23 mouse cellular contexts compared by ENCODE assay signal in the genomic region with DNA sequence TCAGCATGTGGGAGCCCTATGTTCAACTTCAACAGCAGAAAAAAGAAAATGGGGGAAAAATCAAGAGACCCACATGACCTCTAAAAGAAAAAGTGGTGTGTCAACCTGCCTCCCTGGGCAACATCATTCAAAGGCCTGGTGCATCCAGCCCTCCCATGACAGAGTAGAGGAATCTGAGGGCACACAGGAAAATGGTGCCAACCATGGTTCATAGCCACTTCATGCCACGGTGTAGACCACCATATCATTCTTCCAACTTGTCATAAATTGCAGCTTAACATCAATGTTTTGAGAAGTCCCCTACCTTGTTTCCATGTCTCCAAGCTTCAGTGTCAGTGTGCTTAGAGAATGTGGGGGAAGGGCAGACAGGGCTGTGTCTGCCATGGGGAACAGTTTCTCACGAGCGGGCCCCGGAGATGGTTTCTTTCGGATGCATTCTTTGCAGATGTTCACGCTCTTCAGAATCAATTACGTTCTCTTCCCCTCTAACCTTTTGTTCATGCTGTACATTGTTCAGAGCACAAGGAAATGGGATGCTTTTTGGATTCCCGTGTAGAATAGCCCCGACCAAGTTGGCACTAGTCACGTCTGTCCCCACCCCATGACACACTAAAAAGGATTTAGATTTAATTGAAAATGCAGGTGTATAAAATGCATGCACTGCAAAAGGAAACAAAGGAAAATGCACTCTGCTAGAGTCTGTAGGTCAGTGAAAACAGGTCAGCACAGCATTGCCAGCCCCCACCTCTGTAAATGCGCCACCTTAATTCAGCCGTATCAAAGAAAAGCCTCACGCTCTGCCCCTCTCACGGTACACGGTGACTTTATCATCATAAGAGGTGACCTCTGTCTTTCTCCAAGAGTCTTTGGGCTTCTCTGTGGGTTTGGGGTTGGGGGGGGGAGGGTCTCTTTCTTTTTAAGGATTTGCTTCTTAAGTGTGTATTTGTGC. TPM values are rescaled to one million over a fixed set of nuclear protein-coding genes. Genes with fewer than 3 reads are reported as not detected.
DNase-seq lines count a peak whose midpoint lies in the region; ATAC-seq and TF ChIP-seq lines count a peak whose summit lies in the region.
"Had no signal": no experiment of that assay in that cellular context is flagged by ENCODE, and none has a peak within 500 bp of the region (broad histone marks: within the 10 kb centered on the region; RNA-seq: fewer than 3 reads in every experiment).

No protein-coding gene starts in this region.

- no peak overlapping the region for H3K4me3 ChIP-seq in forebrain, embryonic 14.5 days (ENCODE audit: low read depth, low read length)
- no peak overlapping the region for H3K4me3 ChIP-seq in forebrain, embryonic 12.5 days (replicated peaks)
- H3K4me3 ChIP-seq in hindbrain, embryonic 13.5 days: no peak overlapping the region
- no peak overlapping the region for H3K4me3 ChIP-seq in midbrain, embryonic 12.5 days
- no peak overlapping the region for H3K4me3 ChIP-seq in forebrain, postnatal 0 days (ENCODE audit: low read depth, low read length)
- H3K4me3 ChIP-seq: embryonic facial prominence, embryonic 15.5 days; heart, embryonic 15.5 days; limb, embryonic 10.5 days; liver, embryonic 15.5 days; lung, embryonic 15.5 days; neural tube, embryonic 15.5 days had no signal

- DNase-seq in forebrain, embryonic 14.5 days (ENCODE audit: low spot score): no peak
- DNase-seq in retina, embryonic 14.5 days (ENCODE audit: low spot score): peak; percentile 65
- no peak for DNase-seq in adrenal gland, postnatal 10 days
- DNase-seq in ovary, postnatal 14 days (ENCODE audit: low spot score): no peak
- DNase-seq in forebrain, postnatal 0 days: no peak
- DNase-seq: adrenal gland, postnatal 25 days; cerebellum, adult 9-11 months; gastrocnemius, postnatal 36 days; heart, postnatal 36 days; kidney, adult 8-10 months; kidney, postnatal 10 days; liver; lung, postnatal 4 days; right cerebral cortex, postnatal 25 days had no signal

- H3K9me3 ChIP-seq in forebrain, embryonic 14.5 days (replicated peaks; ENCODE audit: control insufficient read depth, low read length): no peaks in the 10 kb centered on the region
- no peaks in the 10 kb centered on the region for H3K9me3 ChIP-seq in forebrain, embryonic 12.5 days
- no peaks in the 10 kb centered on the region for H3K9me3 ChIP-seq in hindbrain, embryonic 13.5 days
- H3K9me3 ChIP-seq in midbrain, embryonic 12.5 days: no peaks in the 10 kb centered on the region
- no peaks in the 10 kb centered on the region for H3K9me3 ChIP-seq in forebrain, postnatal 0 days (ENCODE audit: low read length)
- H3K9me3 ChIP-seq: embryonic facial prominence, embryonic 15.5 days; heart, embryonic 15.5 days; limb, embryonic 10.5 days; liver, embryonic 15.5 days; lung, embryonic 15.5 days; neural tube, embryonic 15.5 days had no signal

- WGBS in forebrain, embryonic 14.5 days: 70% methylated on average over 15 of the region's 15 CpGs
- WGBS in forebrain, embryonic 12.5 days: 62% methylated on average over 15 of the region's 15 CpGs
- WGBS in hindbrain, embryonic 13.5 days: 35% methylated on average over 15 of the region's 15 CpGs
- WGBS in midbrain, embryonic 12.5 days: 39% methylated on average over 15 of the region's 15 CpGs
- WGBS in forebrain, postnatal 0 days: 64% methylated on average over 15 of the region's 15 CpGs

- H3K36me3 ChIP-seq in forebrain, embryonic 14.5 days (ENCODE audit: control insufficient read depth, insufficient read depth, low read length): peaks cover 46% of the 10 kb centered on the region
- H3K36me3 ChIP-seq in forebrain, embryonic 12.5 days (replicated peaks): peaks cover 47% of the 10 kb centered on the region
- H3K36me3 ChIP-seq in hindbrain, embryonic 13.5 days: peaks cover 46% of the 10 kb centered on the region
- H3K36me3 ChIP-seq in midbrain, embryonic 12.5 days: peaks cover 41% of the 10 kb centered on the region
- H3K36me3 ChIP-seq in forebrain, postnatal 0 days (ENCODE audit: insufficient read depth): peaks cover 31% of the 10 kb centered on the region
- H3K36me3 ChIP-seq: liver, embryonic 15.5 days had no signal

- H3K4me2 ChIP-seq in forebrain, embryonic 14.5 days (ENCODE audit: low read length): no peak overlapping the region
- H3K4me2 ChIP-seq in forebrain, embryonic 12.5 days: no peak overlapping the region
- H3K4me2 ChIP-seq in hindbrain, embryonic 13.5 days: no peak overlapping the region
- peak overlapping the region; percentile 8; the same call in 1 of the 2 replicates for H3K4me2 ChIP-seq in midbrain, embryonic 12.5 days (replicated peaks)
- H3K4me2 ChIP-seq in forebrain, postnatal 0 days (ENCODE audit: low read depth): no peak overlapping the region
- H3K4me2 ChIP-seq: embryonic facial prominence, embryonic 15.5 days; heart, embryonic 15.5 days; liver, embryonic 15.5 days; lung, embryonic 15.5 days; neural tube, embryonic 15.5 days had no signal

- no peak for TF ChIP-seq CTCF in forebrain, postnatal 0 days (IDR thresholded peaks at IDR 0.05; ENCODE audit: low read depth)

- 0 out of 2 replicates have a peak, but pooled peaks have one; percentile 29 for ATAC-seq in forebrain, embryonic 14.5 days
- no peak for ATAC-seq in forebrain, embryonic 12.5 days (ENCODE audit: low FRiP score)
- peak; percentile 47; the same call in 1 of the 2 replicates for ATAC-seq in hindbrain, embryonic 13.5 days (ENCODE audit: low FRiP score)
- peak; percentile 90 for ATAC-seq in midbrain, embryonic 12.5 days (ENCODE audit: low FRiP score, low read depth)
- ATAC-seq in forebrain, postnatal 0 days: no peak

- H3K27me3 ChIP-seq in forebrain, embryonic 14.5 days (replicated peaks; ENCODE audit: control insufficient read depth, insufficient read depth, low read length): no peaks in the 10 kb centered on the region
- no peaks in the 10 kb centered on the region for H3K27me3 ChIP-seq in forebrain, embryonic 12.5 days
- H3K27me3 ChIP-seq in hindbrain, embryonic 13.5 days: no peaks in the 10 kb centered on the region
- no peaks in the 10 kb centered on the region for H3K27me3 ChIP-seq in midbrain, embryonic 12.5 days
- H3K27me3 ChIP-seq in forebrain, postnatal 0 days (ENCODE audit: insufficient read depth, low read length): no peaks in the 10 kb centered on the region
- H3K27me3 ChIP-seq: embryonic facial prominence, embryonic 15.5 days; heart, embryonic 15.5 days; liver, embryonic 15.5 days; lung, embryonic 15.5 days; neural tube, embryonic 15.5 days had no signal

- no peaks in the 10 kb centered on the region for H3K4me1 ChIP-seq in forebrain, embryonic 14.5 days (ENCODE audit: control insufficient read depth, insufficient read depth, low read length)
- H3K4me1 ChIP-seq in forebrain, embryonic 12.5 days: peaks cover 12% of the 10 kb centered on the region; the same call in 1 of the 2 replicates
- peaks cover 7% of the 10 kb centered on the region; the same call in 1 of the 2 replicates for H3K4me1 ChIP-seq in hindbrain, embryonic 13.5 days (replicated peaks)
- H3K4me1 ChIP-seq in midbrain, embryonic 12.5 days: peaks cover 11% of the 10 kb centered on the region; the same call in 1 of the 2 replicates
- no peaks in the 10 kb centered on the region for H3K4me1 ChIP-seq in forebrain, postnatal 0 days (ENCODE audit: insufficient read depth)
- H3K4me1 ChIP-seq: heart, embryonic 15.5 days; limb, embryonic 10.5 days; liver, embryonic 15.5 days had no signal

- H3K9ac ChIP-seq in forebrain, embryonic 14.5 days (ENCODE audit: low read length): no peak overlapping the region
- H3K9ac ChIP-seq in forebrain, embryonic 12.5 days: no peak overlapping the region
- H3K9ac ChIP-seq in hindbrain, embryonic 13.5 days: no peak overlapping the region
- no peak overlapping the region for H3K9ac ChIP-seq in midbrain, embryonic 12.5 days (replicated peaks)
- no peak overlapping the region for H3K9ac ChIP-seq in forebrain, postnatal 0 days
- H3K9ac ChIP-seq: embryonic facial prominence, embryonic 15.5 days; heart, embryonic 15.5 days; liver, embryonic 15.5 days; lung, embryonic 15.5 days; neural tube, embryonic 15.5 days had no signal

- no peak overlapping the region for H3K27ac ChIP-seq in forebrain, embryonic 14.5 days (ENCODE audit: low read depth, low read length)
- no peak overlapping the region for H3K27ac ChIP-seq in forebrain, embryonic 12.5 days
- H3K27ac ChIP-seq in hindbrain, embryonic 13.5 days: peak overlapping the region; percentile 37
- H3K27ac ChIP-seq in midbrain, embryonic 12.5 days (replicated peaks): peak overlapping the region; percentile 69
- no peak overlapping the region for H3K27ac ChIP-seq in forebrain, postnatal 0 days (ENCODE audit: low read depth, low read length)
- H3K27ac ChIP-seq: embryonic facial prominence, embryonic 15.5 days; heart, embryonic 15.5 days; limb, embryonic 10.5 days; liver, embryonic 15.5 days; lung, embryonic 15.5 days; neural tube, embryonic 15.5 days had no signal

RNA-seq across cellular contexts. Expression of gene Aebp2, which starts 24.8 kb away (rescaled TPM):
- 7.7 and 8.4 TPM in 2 replicates for polyA plus RNA-seq in forebrain, embryonic 14.5 days (2014; fragmentation: Nextera tagmentation; extraction: Ambion mirVana)
- 14.4 and 15.6 TPM in 2 replicates for polyA plus RNA-seq in forebrain, embryonic 12.5 days (2016; fragmentation: Nextera tagmentation; extraction: Ambion mirVana)
- polyA plus RNA-seq in hindbrain, embryonic 13.5 days (2015; fragmentation: Nextera tagmentation; extraction: Ambion mirVana): 8.9 and 9.3 TPM in 2 replicates
- polyA plus RNA-seq in midbrain, embryonic 12.5 days (2016; fragmentation: Nextera tagmentation; extraction: Ambion mirVana): 24.8 and 27.1 TPM in 2 replicates
- total RNA-seq in adrenal gland, postnatal 10 days (2021): 10 to 100 TPM; 45.9 to 52.0 TPM
- total RNA-seq in forebrain, postnatal 0 days (2014; rRNA removed): 19.5 and 34.6 TPM in 2 replicates
- 2.8 and 4.0 TPM in 2 replicates for polyA plus RNA-seq in forebrain, postnatal 0 days (2015; fragmentation: Nextera tagmentation; extraction: Ambion mirVana)

Comparison
In these comparisons a context has a peak if more than half of its experiments do, and no peak if none do; other contexts are left out.
1. ATAC-seq: peak in forebrain, embryonic 14.5 days (single experiment), hindbrain, embryonic 13.5 days (single experiment) and midbrain, embryonic 12.5 days (single experiment); none in forebrain, embryonic 12.5 days (single experiment) and forebrain, postnatal 0 days (single experiment).
2. H3K27ac ChIP-seq: peak in hindbrain, embryonic 13.5 days (single experiment) and midbrain, embryonic 12.5 days (single experiment); none in forebrain, embryonic 14.5 days (single experiment), forebrain, embryonic 12.5 days (single experiment) and forebrain, postnatal 0 days (single experiment).